Mouse (Mus musculus) stomach, postnatal 0 days (tissue): ENCODE data around the gene Arhgap31. TPM values are rescaled to one million over a fixed set of nuclear protein-coding genes. Genes with fewer than 3 reads are reported as not detected.
A peak's percentile ranks its signal among the peaks of the same experiment; 100 is the strongest.

Source experiments
- ATAC-seq: fragments of 200-750 bp; cut with Nextera tagmentation; 2 replicates; pipeline ENCODE4 v1.8.0; 2017; ENCODE audit not compliant: low FRiP score, low TSS enrichment
- DNase-seq: peaks from one replicate; pipeline ENCODE4 v3.0.0-alpha.2; 2016; ENCODE audit warnings: low spot score
- H3K27ac ChIP-seq: fragments of 300-500 bp; sonication (generic); replicated peaks from 2 replicates; pipeline ENCODE4 v1.5.1; 2014; ENCODE audit warnings: mild to moderate bottlenecking, control low read depth
- H3K27me3 ChIP-seq: fragments of 300-500 bp; sonication (generic); 2 replicates; pipeline ENCODE4 v1.6.1; 2014; ENCODE audit warnings: low read length; ENCODE audit not compliant: control insufficient read depth, insufficient read depth
- H3K36me3 ChIP-seq: fragments of 300-500 bp; sonication (generic); 2 replicates; pipeline ENCODE4 v1.6.1; 2014; ENCODE audit warnings: low read length, mixed read lengths; ENCODE audit not compliant: control insufficient read depth, insufficient read depth
- H3K4me1 ChIP-seq: fragments of 300-500 bp; sonication (generic); replicated peaks from 2 replicates; pipeline ENCODE4 v1.6.1; 2014; ENCODE audit warnings: antibody characterized with exemption; ENCODE audit not compliant: control insufficient read depth, insufficient read depth
- H3K4me2 ChIP-seq: fragments of 300-500 bp; sonication (generic); replicated peaks from 2 replicates; pipeline ENCODE4 v1.6.1; 2014; ENCODE audit warnings: low read depth, mild to moderate bottlenecking, control low read depth, moderate library complexity
- H3K4me3 ChIP-seq: fragments of 300-500 bp; sonication (generic); 2 replicates; pipeline ENCODE4 v1.5.1; 2014; ENCODE audit warnings: low read depth, low read length, control low read depth
- H3K9ac ChIP-seq: fragments of 300-500 bp; sonication (generic); 2 replicates; pipeline ENCODE4 v1.6.1; 2014; ENCODE audit warnings: mild to moderate bottlenecking, low read length, control low read depth, mixed read lengths
- H3K9me3 ChIP-seq: fragments of 300-500 bp; sonication (generic); 2 replicates; pipeline ENCODE4 v1.6.1; 2016; ENCODE audit warnings: low read length; ENCODE audit not compliant: control insufficient read depth
- CTCF ChIP-seq: IDR thresholded peaks from 2 replicates; pipeline ENCODE4 v1.5.1; 2016; ENCODE audit warnings: antibody characterized with exemption, low read depth, mild to moderate bottlenecking, moderate library complexity
- EP300 ChIP-seq: optimal IDR thresholded peaks from 2 replicates; pipeline ENCODE3; 2016; ENCODE audit warnings: antibody characterized with exemption
- WGBS: fragments of 180-500 bp; shearing (Covaris S2); extraction: QIAGEN DNeasy Blood & Tissue Kit; methylation state at CpG from one replicate; pipeline ENCODE4 v1.1.7; 2014; 5-methylcytosine and 5-hydroxymethylcytosine counted together
- polyA plus RNA-seq: library from polyadenylated mRNA; unstranded; fragments of >200 nt; fragmentation: Nextera tagmentation; extraction: Ambion mirVana; gene quantifications from 2 replicates; pipeline ENCODE4 v1.2.1, GENCODE M21; 2015

Arhgap31 gene
- polyA plus RNA-seq, 1 experiment from 2014 or later = 3.1 TPM

- Histone ChIP-seq H3K4me1 (peaks cover 3% of the 10 kb centered on the region; the same call in 1 of the 2 replicates), H3K4me2 (no peak overlapping the region), H3K4me3 (no peak overlapping the region), H3K27me3 (no peaks in the 10 kb centered on the region), H3K27ac (no peak overlapping the region), H3K9me3 (no peaks in the 10 kb centered on the region), H3K9ac (no peak overlapping the region), H3K36me3 (no peaks in the 10 kb centered on the region)
- DNase-seq = no peak
- 42% methylated on average over 5 of the region's 5 CpGs for WGBS
- no peak for TF ChIP-seq CTCF
- no peak for TF ChIP-seq EP300
- ATAC-seq = no peak
Observed at GRCm38 (mm10) chr16:38672370-38672769, 40.7 kb downstream of the Arhgap31 start.

- WGBS = 85% methylated on average over 12 of the region's 12 CpGs
- DNase-seq = no peak
- Histone ChIP-seq H3K4me1 (peaks cover 3% of the 10 kb centered on the region; the same call in 1 of the 2 replicates), H3K36me3 (no peaks in the 10 kb centered on the region), H3K27me3 (no peaks in the 10 kb centered on the region), H3K9me3 (no peaks in the 10 kb centered on the region), H3K27ac (no peak overlapping the region), H3K9ac (no peak overlapping the region), H3K4me3 (no peak overlapping the region), H3K4me2 (no peak overlapping the region)
- ATAC-seq = no peak
- no peak for TF ChIP-seq EP300
- no peak for TF ChIP-seq CTCF
Observed at GRCm38 (mm10) chr16:38670621-38671390, 42.3 kb downstream of the Arhgap31 start.

GRCm38 (mm10) chr16:38668871-38669675, 44.0 kb downstream of the Arhgap31 start:
- TF ChIP-seq EP300 = no peak
- no peak for TF ChIP-seq CTCF

GRCm38 (mm10) chr16:38666523-38666922, 46.6 kb downstream of the Arhgap31 start:
- Histone ChIP-seq H3K36me3 (no peaks in the 10 kb centered on the region), H3K9me3 (no peaks in the 10 kb centered on the region), H3K4me3 (no peak overlapping the region), H3K4me2 (no peak overlapping the region), H3K27ac (no peak overlapping the region), H3K9ac (no peak overlapping the region), H3K27me3 (no peaks in the 10 kb centered on the region), H3K4me1 (peaks cover 3% of the 10 kb centered on the region; the same call in 1 of the 2 replicates)
- WGBS = 75% methylated on average over 4 of the region's 4 CpGs
- no peak for ATAC-seq
- TF ChIP-seq CTCF (no peak), EP300 (no peak)
- no peak for DNase-seq

More at GRCm38 (mm10) chr16:38668871-38669675, 44.0 kb downstream of the Arhgap31 start:
- Histone ChIP-seq H3K9ac (no peak overlapping the region), H3K4me1 (peaks cover 3% of the 10 kb centered on the region; the same call in 1 of the 2 replicates), H3K27me3 (no peaks in the 10 kb centered on the region), H3K4me3 (no peak overlapping the region), H3K9me3 (no peaks in the 10 kb centered on the region), H3K4me2 (no peak overlapping the region), H3K36me3 (no peaks in the 10 kb centered on the region), H3K27ac (0 out of 2 replicates have a peak overlapping the region, but pooled peaks have one; percentile 13)
- WGBS = 78% methylated on average over 8 of the region's 8 CpGs
- ATAC-seq (no peak), DNase-seq (no peak)

GRCm38 (mm10) chr16:38666016-38666415, 47.1 kb downstream of the Arhgap31 start:
- WGBS = 83% methylated on average over 2 of the region's 2 CpGs

More at GRCm38 (mm10) chr16:38666016-38666415, 47.1 kb downstream of the Arhgap31 start:
- H3K9me3 ChIP-seq = no peaks in the 10 kb centered on the region
- no peak overlapping the region for H3K9ac ChIP-seq
- no peaks in the 10 kb centered on the region for H3K36me3 ChIP-seq
- H3K4me1 ChIP-seq = peaks cover 3% of the 10 kb centered on the region; the same call in 1 of the 2 replicates
- DNase-seq = no peak
- H3K27ac ChIP-seq = no peak overlapping the region
- H3K4me3 ChIP-seq = no peak overlapping the region
- H3K4me2 ChIP-seq = no peak overlapping the region
- no peaks in the 10 kb centered on the region for H3K27me3 ChIP-seq
- no peak for ATAC-seq
- no peak for TF ChIP-seq CTCF
- no peak for TF ChIP-seq EP300
